Mouse (Mus musculus): Measurements from ENCODE around the gene Nckap1l. TPM values are rescaled to one million over a fixed set of nuclear protein-coding genes. Genes with fewer than 3 reads are reported as not detected.

Nckap1l gene
- total RNA-seq, 1 experiment from 2014 or later, result 101 TPM

DNA sequence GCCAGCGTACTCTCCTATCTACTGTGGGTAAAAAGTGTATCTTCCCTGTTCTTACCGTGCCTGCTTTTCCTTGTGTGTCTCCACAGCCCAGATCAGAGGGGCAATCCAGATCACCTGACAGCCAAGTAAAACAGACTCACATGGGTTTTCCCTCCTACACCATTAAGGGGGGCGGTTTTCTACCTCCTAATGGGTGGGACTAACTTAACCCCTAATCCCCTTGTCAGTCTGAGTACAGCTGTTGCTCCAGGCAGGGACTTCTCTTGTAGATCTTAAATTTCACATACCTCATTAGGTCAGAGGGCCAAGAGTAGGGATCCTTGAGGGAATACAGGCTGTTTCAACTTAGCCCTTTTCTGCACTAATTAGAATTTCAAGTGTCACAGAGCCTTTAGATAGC is 44.6 kb downstream of the Nckap1l start:
- ATAC-seq (replicated peaks; ENCODE audit: low read depth, poor library complexity, severe bottlenecking), result no peak

DNA sequence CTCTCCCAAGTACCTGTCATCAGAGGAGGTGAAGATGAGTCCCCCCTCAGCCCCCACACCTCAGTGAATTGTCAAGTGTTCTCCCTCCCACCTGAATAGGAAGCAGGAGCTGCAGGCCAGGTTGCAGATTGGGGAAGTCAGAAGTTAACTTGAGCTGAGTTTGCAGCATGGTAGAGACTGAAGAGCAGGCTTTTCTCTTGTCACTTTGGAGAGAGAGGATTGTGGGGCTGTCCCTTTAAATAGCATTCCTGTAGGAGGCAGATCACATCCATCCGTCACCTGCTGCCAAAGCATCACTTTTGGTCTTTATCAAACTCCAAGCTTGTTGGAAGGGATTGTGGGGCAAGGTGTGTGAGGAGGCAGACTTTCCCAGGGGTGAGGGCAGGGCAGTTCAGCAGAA is 47.1 kb downstream of the Nckap1l start:
- no peak for ATAC-seq (replicated peaks; ENCODE audit: low read depth, poor library complexity, severe bottlenecking)

DNA sequence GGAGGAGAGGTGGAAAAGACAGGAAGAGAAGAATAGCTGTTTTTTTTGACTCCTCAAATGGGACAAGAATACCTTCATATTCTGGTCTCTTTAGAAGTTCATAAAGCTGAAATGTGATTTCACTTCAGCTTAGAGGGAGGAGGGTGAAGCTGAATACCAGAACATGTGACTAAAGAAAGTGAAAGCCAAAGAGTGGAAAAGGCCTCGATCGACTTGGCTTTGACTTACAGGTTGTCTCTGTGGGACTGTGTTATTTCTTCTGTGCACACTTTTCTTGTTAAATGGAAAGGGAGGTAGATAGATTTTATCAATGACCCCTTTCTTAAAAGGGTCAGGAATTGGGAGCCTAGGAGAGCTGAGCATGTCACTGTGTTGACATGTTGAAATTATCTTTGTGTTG is 47.6 kb downstream of the Nckap1l start:
- no peak for ATAC-seq (replicated peaks; ENCODE audit: low read depth, poor library complexity, severe bottlenecking)

DNA sequence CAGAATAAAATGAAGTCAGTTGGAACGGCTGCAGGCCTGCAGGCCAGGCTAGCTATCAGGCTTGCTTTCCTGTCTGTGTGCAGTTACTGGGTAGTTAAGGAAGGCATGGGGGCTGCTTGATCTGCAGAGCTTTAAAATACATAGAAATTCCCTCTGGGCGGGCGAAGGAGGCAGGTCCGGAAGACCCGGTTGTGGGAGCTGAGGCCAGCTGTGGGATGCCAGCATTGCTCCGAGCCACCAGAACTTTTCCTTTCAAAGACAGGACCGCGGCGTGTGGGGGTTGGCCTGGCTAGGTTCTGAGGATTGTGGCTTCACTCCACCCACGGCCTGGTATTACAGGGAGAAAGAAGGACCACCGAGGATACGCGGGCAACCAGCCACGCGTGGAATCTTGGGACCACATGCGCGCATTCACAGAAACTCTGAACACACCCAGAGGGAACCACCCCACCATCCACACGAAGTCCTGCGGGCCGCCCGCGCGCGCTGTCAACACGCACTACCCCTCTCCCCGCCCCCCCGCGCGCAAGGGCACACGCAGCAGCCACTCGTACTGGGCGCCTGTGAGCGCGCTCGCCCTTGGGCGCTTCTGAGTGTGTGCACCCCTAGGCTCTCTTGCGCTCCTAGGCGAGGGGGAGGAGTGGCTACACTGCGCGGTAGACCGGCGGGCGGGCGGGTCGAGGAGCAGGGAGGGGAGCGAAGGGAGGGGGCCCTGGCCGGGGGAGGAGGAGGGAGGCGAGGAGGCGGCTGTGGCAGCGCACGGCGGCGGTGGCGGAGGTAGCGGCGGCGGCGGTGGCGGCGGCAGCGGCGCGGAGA is 49.0 kb downstream of the Nckap1l start, which contains the start of gene Pde1b:
TSS of gene Pde1b (plus strand) at position 600 of the 816 bp plus-strand sequence.
- peak; percentile 80 for ATAC-seq (replicated peaks; ENCODE audit: low read depth, poor library complexity, severe bottlenecking)

DNA sequence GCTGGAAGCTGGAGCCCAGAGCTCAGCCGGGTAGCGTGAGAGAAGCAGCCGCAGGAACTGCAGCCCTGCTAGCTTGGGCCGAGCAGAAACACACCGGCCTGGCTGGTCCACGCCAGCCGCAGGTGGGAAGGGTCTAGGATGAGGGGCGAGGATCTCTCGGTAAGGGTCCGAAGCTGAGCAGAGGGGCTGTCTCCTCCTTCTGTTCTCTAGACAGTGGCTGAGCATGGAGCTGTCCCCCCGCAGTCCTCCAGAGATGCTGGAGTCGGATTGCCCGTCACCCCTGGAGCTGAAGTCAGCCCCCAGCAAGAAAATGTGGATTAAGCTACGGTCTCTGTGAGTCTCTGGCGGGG is 49.6 kb downstream of the Nckap1l start:
- ATAC-seq (replicated peaks; ENCODE audit: low read depth, poor library complexity, severe bottlenecking), result no peak

DNA sequence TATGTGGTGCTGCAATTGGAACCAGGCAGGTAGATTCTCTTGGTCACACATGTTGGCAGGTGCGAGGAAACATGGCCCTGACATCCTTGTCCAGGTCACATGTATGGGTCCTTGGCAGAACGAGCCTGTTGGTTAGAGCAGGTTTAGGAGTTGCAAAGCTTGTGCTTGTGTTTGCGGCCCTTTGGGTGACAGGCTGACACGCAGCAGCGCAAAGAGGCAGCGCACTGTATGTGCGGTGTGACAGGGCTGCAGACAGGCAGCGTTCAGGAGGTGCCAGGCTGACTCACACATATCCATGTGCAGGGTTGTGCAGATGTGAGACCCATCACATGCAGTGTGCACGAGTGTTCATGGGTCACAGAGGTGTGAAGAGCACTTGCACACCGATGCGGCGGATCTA is 50.1 kb downstream of the Nckap1l start:
- no peak for ATAC-seq (replicated peaks; ENCODE audit: low read depth, poor library complexity, severe bottlenecking)

DNA sequence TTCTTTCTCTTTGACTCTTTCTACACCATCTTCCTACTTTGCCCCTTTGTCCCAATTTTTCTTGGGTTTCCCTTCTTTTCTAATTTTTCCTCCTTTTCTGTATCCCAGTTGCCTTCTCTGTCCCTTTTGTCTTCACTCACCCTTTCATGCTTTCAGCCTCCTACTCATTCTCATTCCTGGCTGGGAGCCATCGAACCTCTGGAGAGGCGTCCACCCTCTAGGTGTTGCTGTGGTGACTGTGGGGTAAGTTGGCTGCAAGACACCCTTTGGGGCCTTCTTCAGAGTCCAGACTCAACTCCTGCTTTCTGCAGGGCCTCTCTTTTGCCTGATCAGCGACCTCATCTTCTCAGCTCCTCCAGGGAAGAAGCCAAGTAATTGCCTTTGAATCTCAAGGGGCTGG is 55.7 kb downstream of the Nckap1l start:
- ATAC-seq (replicated peaks; ENCODE audit: low read depth, poor library complexity, severe bottlenecking), result no peak

DNA sequence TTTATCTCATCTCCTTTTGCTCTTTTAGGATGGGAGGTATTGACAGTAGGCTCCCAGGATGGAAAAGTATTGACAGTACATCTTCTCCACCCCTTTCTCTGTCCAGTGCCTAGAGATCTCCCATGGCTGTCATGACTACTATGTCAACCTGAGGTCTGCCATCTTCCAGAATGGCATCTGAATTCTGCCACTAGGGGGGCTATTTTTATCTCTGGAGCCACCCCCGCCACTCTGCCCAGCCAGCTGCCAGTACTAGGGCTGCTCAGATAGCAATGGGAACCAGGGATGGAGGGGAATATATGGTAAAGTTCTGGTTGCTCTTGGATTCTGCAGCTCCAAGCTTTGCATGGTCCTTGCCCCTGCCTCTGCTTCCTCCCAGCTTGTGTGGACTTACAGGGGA is 58.1 kb downstream of the Nckap1l start:
- no peak for ATAC-seq (replicated peaks; ENCODE audit: low read depth, poor library complexity, severe bottlenecking)

DNA sequence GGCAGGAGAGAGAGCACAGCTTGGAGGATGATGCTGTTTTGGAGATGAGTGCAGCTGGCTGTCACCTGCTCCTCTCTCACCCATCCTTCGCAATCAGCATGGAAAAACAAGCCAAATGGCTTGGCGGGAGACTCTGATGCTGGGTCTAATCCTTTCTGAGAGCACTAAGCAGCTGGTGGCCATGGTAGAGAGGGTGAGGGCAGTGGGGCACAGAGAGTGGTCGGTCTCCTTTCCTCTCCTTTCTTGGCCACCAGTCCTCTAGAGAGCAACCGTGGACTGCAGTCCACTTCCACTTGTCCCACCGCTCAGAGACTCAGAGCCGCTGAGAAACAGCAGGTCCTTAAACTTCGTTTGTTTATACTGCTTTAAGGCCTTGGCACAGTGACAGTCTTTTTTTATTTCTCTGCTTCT is 60.0 kb downstream of the Nckap1l start:
- ATAC-seq (replicated peaks; ENCODE audit: low read depth, poor library complexity, severe bottlenecking), result no peak

DNA sequence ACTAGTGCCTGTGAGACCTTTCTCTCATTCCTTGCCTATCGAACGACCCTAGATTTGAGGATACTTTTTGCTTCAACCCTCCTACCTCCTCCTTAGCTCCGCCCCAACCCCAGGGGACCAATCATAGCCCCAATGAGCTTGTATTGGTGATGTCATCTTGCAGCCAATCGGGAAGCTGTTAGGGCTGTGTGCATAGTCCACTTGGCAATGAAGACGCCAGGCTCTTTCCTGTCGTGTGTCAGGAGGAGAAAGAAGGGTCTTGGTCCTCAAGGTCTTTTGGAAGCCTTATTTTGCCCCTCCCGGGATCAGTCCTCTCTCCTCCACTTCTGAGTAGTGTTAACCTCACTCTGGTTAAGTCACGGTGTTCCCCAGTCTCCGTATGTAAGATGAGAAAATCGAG is 60.5 kb downstream of the Nckap1l start:
- ATAC-seq (replicated peaks; ENCODE audit: low read depth, poor library complexity, severe bottlenecking), result peak; percentile 92

DNA sequence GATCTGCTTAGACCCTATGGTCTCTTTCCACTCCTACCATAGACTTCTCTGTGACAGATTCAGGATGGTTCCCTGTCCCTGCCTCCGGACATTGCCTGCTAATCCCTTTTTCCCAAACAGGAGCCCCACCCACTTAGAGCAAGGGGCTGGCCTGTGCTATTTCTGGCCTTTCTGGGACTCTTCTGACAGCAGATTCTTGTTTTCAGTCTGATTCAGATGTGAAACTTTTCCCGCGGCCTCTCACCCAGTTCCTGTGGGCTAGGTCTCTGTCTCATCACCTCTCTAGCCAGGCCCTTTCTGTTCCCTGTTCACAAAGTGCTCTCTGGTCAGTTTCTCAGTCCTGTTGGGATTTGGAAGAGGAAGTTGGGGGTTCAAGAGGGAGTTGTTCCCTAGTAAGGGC is 61.3 kb downstream of the Nckap1l start:
- no peak for ATAC-seq (replicated peaks; ENCODE audit: low read depth, poor library complexity, severe bottlenecking)

DNA sequence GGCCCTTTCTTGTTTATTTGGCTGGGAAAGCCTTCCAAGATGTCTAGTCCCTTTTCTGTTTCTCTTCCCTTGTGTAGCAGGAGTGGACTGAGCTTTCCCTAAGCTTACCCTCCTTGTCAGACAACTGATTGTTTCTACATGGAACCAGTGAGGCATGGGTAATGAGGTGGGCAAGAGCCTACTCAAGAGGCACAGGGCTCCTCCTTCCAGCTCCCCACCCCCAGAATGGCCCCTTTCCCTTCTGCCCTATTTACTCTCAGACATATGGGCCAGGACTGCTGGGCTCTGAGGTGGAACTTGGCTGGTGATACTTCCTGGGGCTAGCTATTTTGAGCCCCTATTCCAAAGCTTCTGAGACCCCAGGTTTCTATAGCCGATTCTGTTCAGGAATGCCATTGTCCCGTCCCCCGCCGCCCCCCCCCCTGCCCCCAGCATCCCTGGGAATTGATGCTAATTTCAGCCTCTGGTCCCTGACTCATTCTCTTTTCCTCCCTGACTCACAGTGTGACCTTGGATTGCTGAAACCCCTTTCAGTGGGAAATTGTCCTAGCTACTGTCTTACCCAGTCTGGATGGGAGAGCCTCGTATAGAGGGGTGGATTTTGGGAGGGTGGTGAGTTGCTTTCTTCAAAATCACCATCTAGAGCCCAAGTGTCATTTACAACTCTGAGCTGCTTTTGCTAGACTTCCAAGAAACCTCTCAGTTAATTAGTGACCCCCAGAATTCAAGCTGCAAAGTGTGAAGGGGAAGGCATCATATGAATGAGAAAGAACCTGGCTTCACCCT is 65.2 kb downstream of the Nckap1l start:
- ATAC-seq (replicated peaks; ENCODE audit: low read depth, poor library complexity, severe bottlenecking), result no peak

DNA sequence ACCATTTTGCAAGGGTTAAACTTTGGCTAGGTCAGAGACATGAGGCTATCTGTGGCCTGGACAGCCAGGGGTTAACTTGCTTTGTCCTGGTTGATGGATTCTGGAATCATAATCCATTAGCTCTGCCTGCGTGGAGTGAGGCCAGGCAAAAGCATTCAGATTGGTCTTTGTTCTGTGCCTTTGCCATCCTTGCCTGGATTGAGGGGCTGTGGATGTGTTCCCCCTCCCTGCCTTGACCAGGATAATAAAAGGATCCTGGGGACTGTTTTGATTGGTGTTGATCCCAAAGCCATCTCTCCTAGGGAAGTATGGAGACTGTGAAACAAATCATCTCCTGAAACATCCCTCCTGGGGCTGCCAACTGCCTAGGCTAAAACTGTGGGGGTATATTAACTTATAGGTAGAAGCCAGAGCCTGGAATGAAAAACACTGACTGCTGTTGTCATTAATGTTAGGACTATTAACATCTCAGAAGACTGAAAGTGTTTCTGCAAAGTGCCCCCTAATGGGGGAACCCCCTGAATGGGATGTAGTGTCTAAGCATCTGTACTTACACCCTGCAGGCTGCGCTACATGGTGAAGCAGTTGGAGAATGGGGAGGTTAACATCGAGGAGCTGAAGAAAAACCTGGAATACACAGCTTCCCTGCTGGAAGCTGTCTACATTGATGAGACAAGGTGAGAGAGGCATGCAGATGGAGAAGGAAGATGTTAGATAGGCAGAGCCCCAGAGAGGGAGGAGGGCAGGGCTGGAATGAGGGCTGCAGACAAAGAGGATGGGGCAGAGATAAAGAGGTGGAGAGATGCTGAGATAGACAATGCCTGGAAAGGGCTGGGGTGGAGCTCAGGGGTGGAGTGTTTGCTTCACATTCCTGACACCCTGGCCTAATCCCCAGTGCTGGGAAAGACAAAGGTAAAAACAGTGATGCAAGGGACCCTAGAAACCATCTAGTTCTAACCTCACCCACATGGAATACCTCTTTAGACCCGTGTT is 66.1 kb downstream of the Nckap1l start:
- ATAC-seq (replicated peaks; ENCODE audit: low read depth, poor library complexity, severe bottlenecking), result no peak

DNA sequence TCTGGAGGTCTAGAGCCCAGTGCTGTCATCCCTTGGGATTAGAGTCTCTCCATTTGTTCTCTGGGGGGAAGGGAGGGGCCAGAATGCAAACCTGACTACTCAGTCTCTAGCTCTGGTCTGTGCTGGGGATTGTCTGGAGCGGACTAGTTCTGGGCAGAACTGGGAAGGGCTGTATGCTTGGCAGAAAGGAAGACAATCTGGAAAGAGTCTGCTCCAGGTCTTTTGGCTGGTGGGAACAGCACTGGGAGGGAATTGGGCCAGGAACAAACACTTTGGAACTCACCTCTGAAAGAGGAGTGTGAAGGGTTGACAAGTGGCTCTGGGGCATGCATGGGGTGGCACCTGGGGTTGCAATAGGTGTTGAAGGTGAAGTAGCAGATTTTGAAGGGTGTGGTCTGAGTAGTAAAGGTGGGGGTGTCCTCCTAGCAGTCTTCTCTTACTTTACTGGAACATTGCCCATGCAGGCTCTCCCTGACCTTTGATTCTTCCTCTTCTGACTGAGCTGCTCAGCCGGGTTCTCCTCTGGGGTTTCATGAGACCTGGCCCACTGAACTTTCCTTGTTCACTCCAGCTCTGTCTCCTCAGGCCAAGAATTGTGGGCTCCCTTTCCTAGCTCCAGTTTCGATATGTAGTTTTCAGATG is 69.0 kb downstream of the Nckap1l start:
- ATAC-seq (replicated peaks; ENCODE audit: low read depth, poor library complexity, severe bottlenecking), result no peak

DNA sequence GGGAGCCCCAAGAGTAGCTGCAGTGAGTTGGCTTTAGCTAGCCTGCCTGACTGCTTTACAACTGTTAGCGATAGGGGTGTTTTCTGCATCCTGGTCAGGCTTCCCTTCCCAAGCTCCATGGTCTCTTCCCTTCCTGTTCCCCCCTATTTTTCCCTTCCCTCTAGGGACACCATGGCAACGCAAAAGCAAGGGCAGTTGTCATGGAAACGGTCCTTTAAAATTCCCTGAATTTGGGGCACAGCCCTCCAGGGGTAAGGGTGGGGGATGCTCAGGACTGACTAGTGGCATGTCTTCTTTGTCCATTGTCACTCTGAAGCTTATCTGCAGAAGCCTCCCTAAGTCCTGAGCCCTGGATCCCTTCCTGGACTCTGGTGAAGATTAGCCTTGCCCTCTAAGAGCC is 69.6 kb downstream of the Nckap1l start:
- ATAC-seq (replicated peaks; ENCODE audit: low read depth, poor library complexity, severe bottlenecking), result no peak

DNA sequence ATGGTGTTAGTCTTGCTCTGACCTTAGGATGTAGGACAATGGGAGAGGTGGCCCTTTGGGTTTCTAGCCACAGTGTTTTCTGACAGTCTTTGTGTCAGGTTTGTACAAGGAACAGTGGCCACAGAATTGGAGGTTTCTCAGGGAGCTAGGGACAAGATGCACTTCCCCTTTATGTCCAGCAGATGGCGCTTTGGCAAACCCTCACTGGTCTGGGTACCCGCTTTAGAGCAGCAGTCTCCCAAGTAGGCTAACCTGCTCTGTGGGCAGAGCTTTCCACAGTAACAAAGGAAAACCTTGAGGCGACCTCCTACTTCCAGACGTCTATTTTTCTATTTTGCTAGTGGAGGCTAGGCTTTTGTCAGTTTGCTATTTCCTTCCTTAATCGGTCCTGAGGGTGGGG is 76.8 kb downstream of the Nckap1l start:
- ATAC-seq (replicated peaks; ENCODE audit: low read depth, poor library complexity, severe bottlenecking), result peak; percentile 84

DNA sequence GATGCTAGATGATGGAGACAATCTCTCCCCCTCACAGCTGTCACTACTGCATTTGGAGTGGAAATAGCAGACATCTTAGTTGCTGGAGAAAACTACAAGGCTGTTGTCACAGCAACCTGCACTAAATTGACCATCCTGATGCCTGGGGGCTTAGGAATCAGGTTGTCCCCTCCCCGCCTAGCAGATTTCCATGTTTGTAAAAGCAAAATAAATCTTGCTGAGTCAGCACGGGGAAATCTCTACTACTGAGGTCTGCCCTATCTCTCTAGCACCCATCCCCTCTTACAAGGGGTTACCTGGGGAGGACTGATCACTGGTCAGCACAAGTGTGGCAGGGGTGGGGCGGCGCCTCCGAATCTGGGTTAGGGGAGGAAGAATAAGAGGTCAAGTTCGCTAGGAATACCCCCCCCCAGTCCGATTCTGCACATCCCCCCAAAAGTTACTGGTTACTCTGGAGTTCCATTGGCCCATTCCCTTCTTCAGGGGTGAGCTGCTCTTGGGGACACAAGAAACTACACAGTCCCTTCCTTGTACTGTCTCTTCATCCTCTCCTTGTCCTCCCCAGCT is 80.5 kb downstream of the Nckap1l start:
- no peak for ATAC-seq (replicated peaks; ENCODE audit: low read depth, poor library complexity, severe bottlenecking)

DNA sequence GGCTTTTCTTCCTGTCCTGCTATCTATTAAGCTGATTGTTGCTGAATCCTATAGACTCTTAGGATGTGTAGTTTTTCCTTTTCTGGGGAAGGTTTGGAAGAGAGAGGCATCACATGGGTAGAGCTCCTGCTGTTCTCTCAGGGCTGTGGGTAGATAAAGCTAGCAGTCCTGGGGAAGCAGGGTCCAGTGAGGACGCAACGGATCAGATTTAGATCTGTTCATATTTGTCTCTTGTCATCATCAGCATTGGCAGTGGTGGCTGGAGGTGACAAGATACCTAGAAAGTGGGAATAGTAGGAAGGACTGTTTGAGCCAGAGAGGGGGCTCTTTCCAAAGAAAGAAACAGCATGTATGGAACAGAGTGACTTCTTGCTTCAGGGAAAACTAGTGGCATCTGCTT is 81.4 kb downstream of the Nckap1l start:
- ATAC-seq (replicated peaks; ENCODE audit: low read depth, poor library complexity, severe bottlenecking), result no peak

DNA sequence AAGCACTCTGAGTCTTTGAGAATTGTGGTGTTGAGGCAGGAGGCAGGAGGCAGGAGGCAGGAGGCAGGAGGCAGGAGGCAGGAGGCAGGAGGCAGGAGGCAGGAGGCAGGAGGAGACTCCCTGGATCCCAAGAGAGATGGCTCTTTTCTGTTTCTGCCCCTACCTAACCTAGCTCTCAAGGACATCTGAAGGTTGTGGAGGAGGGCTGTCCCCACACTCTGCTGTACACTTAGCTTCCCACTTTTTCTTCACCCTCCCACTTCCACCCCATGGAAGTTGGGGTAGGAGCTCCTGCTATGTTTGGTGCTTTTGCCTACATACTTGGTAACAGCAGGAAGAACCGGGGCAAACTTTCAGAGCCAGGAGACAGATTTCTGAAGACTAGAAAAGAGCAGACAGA is 82.2 kb downstream of the Nckap1l start:
- no peak for ATAC-seq (replicated peaks; ENCODE audit: low read depth, poor library complexity, severe bottlenecking)

DNA sequence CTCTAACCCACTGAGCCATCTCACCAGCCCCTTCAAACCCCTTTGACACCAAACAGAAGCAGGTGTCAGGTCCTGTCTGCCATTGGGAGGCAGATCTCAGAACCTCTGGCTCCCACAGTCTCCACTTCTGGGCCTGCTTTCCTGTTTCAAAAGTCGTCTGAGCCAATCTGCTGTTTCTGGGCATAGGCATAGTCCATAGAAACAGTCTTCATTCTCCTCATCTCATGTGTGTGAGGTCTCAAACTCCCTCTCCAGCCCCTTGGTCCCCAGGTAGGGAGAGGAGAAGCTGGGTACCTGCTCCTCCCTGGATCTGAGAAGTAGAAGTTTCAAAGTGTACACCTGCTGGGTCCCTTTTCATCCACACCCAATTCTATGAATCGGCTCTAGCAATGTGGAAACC is 82.9 kb downstream of the Nckap1l start:
- no peak for ATAC-seq (replicated peaks; ENCODE audit: low read depth, poor library complexity, severe bottlenecking)
